Mouse (Mus musculus) heart, embryonic 11.5 days (tissue): ENCODE results near the gene Ptpn23. TPM values are rescaled to one million over a fixed set of nuclear protein-coding genes. Genes with fewer than 3 reads are reported as not detected.
"Not testable (repeated sequence)": the region's sequence is repeated elsewhere in the genome, so short reads cannot be mapped to it uniquely, and the experiment has no call there.

ENCODE experiments used
- ATAC-seq: fragments of 200-750 bp; cut with Nextera tagmentation; replicated peaks from 2 replicates; pipeline ENCODE4 v1.8.0; 2017; ENCODE audit warnings: moderate library complexity; ENCODE audit not compliant: insufficient number of reproducible peaks, low FRiP score, low TSS enrichment
- H3K27ac ChIP-seq: fragments of 300-500 bp; sonication (generic); 2 replicates; pipeline ENCODE4 v1.5.1; 2014; ENCODE audit warnings: mild to moderate bottlenecking, low read depth, low read length
- H3K27me3 ChIP-seq: fragments of 300-500 bp; sonication (generic); 2 replicates; pipeline ENCODE4 v1.6.1; 2014; ENCODE audit warnings: mild to moderate bottlenecking, low read length, mixed read lengths; ENCODE audit not compliant: control insufficient read depth, insufficient read depth
- H3K36me3 ChIP-seq: fragments of 300-500 bp; sonication (generic); 2 replicates; pipeline ENCODE4 v1.6.1; 2014; ENCODE audit warnings: mild to moderate bottlenecking, low read length, moderate library complexity, mixed read lengths; ENCODE audit not compliant: control insufficient read depth, insufficient read depth
- H3K4me1 ChIP-seq: fragments of 300-500 bp; sonication (generic); 2 replicates; pipeline ENCODE4 v1.6.1; 2014; ENCODE audit warnings: low read length; ENCODE audit not compliant: control insufficient read depth, insufficient read depth
- H3K4me2 ChIP-seq: fragments of 300-500 bp; sonication (generic); 2 replicates; pipeline ENCODE4 v1.6.1; 2014; ENCODE audit warnings: mild to moderate bottlenecking, moderate library complexity
- H3K4me3 ChIP-seq: fragments of 300-500 bp; sonication (generic); 2 replicates; pipeline ENCODE4 v1.5.1; 2014; ENCODE audit warnings: low read depth, low read length
- H3K9ac ChIP-seq: fragments of 300-500 bp; sonication (generic); 2 replicates; pipeline ENCODE4 v1.6.1; 2014; ENCODE audit warnings: mild to moderate bottlenecking, low read depth, low read length, moderate library complexity
- H3K9me3 ChIP-seq: fragments of 300-500 bp; sonication (generic); replicated peaks from 2 replicates; pipeline ENCODE4 v1.6.1; 2016; ENCODE audit warnings: low read length; ENCODE audit not compliant: control insufficient read depth
- WGBS: fragments of 180-500 bp; shearing (Covaris S2); extraction: QIAGEN DNeasy Blood & Tissue Kit; methylation state at CpG from one replicate; pipeline ENCODE4 v1.1.7; 2014; ENCODE audit not compliant: insufficient replicate concordance; 5-methylcytosine and 5-hydroxymethylcytosine counted together
- polyA plus RNA-seq: library from polyadenylated mRNA; unstranded; fragments of >200 nt; fragmentation: Nextera tagmentation; extraction: Ambion mirVana; gene quantifications from 2 replicates; pipeline ENCODE4 v1.2.1, GENCODE M21; 2014

Gene Ptpn23
- polyA plus RNA-seq, 1 experiment from 2014 or later, result 14.1 TPM

DNA sequence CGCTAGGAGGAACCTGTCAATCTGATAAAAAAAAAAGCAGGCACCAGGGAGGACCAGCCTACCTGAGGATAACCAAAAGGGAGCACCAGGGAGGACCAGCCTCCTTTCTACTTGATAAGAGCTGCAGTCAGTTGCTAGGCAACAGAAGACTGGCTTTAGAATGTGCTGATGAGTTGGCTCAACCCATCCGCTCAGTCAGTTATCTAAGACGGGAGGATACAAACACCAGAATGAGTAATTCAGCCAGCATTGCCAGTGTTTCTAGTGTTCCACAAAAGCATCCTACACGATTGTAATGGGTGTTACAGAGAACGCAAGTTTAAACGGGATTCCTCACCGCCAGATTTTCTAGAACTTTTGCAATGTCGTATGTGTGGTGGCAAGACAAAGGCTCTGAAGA is 23.2 kb upstream of the Ptpn23 start:
- Histone ChIP-seq H3K4me3 (no peak overlapping the region), H3K4me1 (peaks cover 2% of the 10 kb centered on the region; the same call in 1 of the 2 replicates), H3K4me2 (no peak overlapping the region), H3K9me3 (no peaks in the 10 kb centered on the region), H3K9ac (no peak overlapping the region), H3K27ac (no peak overlapping the region), H3K36me3 (peaks cover 14% of the 10 kb centered on the region; the same call in 1 of the 2 replicates), H3K27me3 (no peaks in the 10 kb centered on the region)
- WGBS, result 68% methylated on average over 8 of the region's 8 CpGs
- no peak for ATAC-seq

DNA sequence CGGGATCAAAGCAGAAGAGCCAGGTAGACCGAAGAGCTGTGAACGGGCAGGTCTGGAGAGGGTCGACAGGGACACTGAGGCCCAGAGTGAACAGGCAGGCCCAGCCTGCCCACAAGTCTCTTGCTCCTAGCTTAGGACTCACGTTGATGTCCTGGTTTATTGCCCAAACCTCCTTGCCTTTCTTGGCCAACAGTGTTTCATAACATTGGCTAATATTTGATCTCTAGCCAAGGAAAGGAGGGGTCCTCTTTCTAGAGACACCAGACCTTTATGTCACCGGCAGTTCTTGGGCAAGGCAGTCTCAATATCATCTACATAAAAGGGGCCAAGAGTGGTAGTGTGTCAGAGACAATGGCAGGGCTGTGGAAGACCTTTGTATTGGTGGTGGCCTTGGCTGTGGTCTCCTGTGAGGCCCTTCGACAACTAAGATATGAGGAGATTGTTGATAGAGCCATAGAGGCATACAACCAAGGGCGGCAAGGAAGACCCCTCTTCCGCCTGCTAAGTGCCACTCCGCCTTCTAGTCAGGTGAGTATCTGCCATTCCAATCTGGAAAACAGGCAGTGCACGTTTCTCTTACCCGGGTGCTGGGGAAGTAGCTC is 11.6 kb upstream of the Ptpn23 start, which contains the start of gene Ngp:
TSS of gene Ngp (plus strand) at position 237 of the 602 bp plus-strand sequence.
- Histone ChIP-seq H3K9ac (no peak within 1 kb of the TSS), H3K4me2 (no peak within 1 kb of the TSS), H3K27me3 (no peaks in the 10 kb centered on the region), H3K27ac (no peak within 1 kb of the TSS), H3K9me3 (no peaks in the 10 kb centered on the region), H3K4me1 (no peaks in the 10 kb centered on the region), H3K4me3 (no peak within 1 kb of the TSS), H3K36me3 (no peaks in the 10 kb centered on the region)
- no peak for ATAC-seq
- 82% methylated on average over 12 of the region's 12 CpGs for WGBS

DNA sequence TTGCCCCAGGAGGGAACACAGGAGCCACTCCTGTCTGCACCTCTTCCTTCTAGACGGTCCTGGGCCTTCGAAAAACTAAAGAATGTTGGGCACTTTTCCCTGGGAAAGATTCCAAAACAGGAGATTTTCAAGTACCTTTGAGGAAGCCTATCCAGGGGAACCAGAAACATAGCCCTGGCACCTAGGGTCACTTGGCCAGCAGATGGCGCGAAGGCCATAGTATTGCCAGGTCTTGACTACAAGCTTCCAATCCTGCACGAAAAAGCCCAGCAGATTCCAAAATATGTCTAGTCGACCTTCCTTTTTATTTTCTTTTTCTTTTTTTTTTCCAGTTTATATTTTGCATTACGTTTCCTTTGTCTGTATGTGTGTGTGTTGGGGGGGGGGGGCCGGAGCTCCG is 5.8 kb upstream of the Ptpn23 start:
- H3K9me3 ChIP-seq, result no peaks in the 10 kb centered on the region
- H3K4me3 ChIP-seq, result no peak overlapping the region
- H3K9ac ChIP-seq, result no peak overlapping the region
- no peak for ATAC-seq
- no peak overlapping the region for H3K4me2 ChIP-seq
- WGBS, result 47% methylated on average over 9 of the region's 9 CpGs
- H3K27me3 ChIP-seq, result no peaks in the 10 kb centered on the region
- H3K27ac ChIP-seq, result no peak overlapping the region
- H3K36me3 ChIP-seq, result no peaks in the 10 kb centered on the region
- H3K4me1 ChIP-seq, result no peaks in the 10 kb centered on the region

DNA sequence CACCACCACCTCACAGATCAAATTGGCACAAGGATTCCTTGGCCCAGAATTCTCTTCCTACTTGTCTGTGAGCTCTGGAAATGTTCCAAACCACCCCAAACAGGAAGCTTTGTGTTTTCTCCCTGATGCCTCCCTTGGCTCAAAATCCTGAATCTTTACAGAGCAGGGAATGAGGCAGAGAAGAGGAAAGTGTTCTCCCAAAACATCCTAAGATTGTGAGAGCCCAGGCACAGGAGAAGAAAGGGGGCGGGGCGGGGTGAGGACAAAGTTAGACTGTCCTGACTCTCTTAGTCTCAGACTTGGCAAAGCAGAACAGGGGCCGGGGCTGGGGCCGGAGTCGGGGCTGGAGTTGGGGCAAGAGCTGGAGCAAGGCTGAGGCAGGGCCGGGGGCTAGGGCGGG is 4.9 kb upstream of the Ptpn23 start:
- H3K9me3 ChIP-seq, result no peaks in the 10 kb centered on the region
- no peaks in the 10 kb centered on the region for H3K27me3 ChIP-seq
- WGBS, result 69% methylated on average over 7 of the region's 7 CpGs
- no peaks in the 10 kb centered on the region for H3K36me3 ChIP-seq
- no peaks in the 10 kb centered on the region for H3K4me1 ChIP-seq
- no peak overlapping the region for H3K27ac ChIP-seq
- no peak overlapping the region for H3K4me2 ChIP-seq
- no peak overlapping the region for H3K9ac ChIP-seq
- no peak for ATAC-seq
- H3K4me3 ChIP-seq, result no peak overlapping the region

DNA sequence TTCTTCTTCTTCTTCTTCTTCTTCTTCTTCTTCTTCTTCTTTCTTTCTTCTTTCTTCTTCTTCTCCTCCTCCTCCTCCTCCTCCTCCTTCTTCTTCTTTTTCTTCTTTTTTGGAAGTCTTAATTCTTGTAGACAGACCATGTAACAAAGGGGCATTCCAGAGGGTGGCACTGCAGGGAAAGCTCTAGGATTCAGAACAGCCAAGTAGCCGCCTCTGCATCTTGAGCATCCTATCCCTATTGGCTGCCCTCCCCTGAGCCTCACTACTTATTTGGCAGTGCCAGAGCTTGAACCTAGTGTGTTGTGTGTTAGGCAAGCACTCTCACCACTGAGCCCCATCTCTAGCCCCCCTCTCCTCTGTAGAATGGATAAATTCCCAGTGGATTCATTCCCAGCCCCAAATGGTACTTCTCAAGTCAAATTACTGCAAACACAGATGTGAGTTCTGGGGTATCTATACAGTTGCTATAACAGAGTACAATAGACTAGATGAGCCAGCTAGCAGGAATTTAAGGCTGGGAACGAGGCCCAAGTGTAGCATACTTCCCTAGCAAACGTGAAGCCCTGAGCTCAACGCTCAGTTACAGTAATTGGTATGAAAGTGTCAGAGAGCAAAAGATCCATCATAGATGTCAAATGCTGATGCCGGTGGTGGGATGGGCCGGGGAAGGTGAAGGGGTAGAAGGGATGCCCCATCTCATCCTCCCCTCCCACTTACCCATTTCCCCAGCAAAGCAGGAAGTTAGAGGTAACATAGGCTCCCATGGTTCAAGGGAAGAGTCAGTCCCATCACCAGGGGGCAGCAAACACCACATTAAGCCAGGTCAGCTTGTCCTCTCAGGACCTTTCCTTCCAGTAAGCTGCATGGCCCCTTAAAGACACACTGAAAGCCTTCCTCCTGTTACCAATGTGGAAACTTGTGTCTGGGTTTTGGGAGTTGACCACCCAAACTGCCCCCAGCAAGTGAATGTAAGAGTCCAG is 3.2 kb upstream of the Ptpn23 start:
- ATAC-seq, result no peak
- H3K9ac ChIP-seq, result no peak overlapping the region
- no peaks in the 10 kb centered on the region for H3K36me3 ChIP-seq
- no peak overlapping the region for H3K4me3 ChIP-seq
- WGBS, result 36% methylated on average over 6 of the region's 6 CpGs
- H3K9me3 ChIP-seq, result no peaks in the 10 kb centered on the region
- H3K4me2 ChIP-seq, result no peak overlapping the region
- H3K4me1 ChIP-seq, result peaks cover 7% of the 10 kb centered on the region
- no peak overlapping the region for H3K27ac ChIP-seq
- H3K27me3 ChIP-seq, result no peaks in the 10 kb centered on the region

DNA sequence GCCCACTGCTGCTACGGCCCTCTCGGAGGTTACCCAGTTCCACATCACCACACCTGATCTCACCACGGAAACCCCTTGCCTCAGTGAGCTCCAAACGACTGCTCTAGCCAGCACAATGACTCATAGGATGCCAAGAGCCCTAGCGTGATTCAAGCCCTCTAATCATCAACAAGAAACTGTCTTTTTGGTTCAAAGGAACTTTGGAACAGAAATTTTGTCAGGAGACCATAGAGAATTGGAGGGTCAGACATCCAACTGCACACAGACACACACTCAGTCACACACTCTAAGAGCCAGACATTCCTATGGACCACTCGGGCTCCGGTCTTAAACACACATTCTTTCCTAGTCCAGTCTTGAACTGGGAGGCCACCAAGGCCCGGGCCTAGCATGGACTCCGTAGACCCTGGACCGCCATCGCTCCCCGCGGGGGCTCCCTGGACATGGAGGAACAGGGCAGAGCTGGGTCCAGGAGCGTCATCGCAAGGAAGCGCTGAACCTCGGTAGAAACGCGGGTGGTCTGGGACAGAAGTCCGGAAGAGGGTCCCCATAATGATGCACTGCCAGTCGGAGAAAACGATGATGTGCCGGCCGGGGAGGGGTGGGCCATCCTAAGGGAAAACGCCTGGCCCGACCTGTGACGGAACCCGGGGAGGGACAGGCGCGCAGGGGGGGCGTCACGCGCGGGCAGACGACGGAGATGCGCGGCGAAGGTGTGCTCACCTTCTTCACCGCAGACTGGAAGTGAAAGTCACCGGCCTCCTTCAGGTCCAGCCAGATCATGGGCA is 508 bp downstream of the Ptpn23 start:
- H3K27ac ChIP-seq, result peak overlapping the region; percentile 73
- H3K4me1 ChIP-seq, result peaks cover 7% of the 10 kb centered on the region
- H3K27me3 ChIP-seq, result no peaks in the 10 kb centered on the region
- H3K4me2 ChIP-seq, result peak overlapping the region; percentile 78
- peak overlapping the region; percentile 92 for H3K4me3 ChIP-seq
- peak; percentile 58 for ATAC-seq
- no peaks in the 10 kb centered on the region for H3K36me3 ChIP-seq
- H3K9me3 ChIP-seq, result no peaks in the 10 kb centered on the region
- WGBS, result 1% methylated on average over 40 of the region's 41 CpGs
- H3K9ac ChIP-seq, result peak overlapping the region; percentile 86

DNA sequence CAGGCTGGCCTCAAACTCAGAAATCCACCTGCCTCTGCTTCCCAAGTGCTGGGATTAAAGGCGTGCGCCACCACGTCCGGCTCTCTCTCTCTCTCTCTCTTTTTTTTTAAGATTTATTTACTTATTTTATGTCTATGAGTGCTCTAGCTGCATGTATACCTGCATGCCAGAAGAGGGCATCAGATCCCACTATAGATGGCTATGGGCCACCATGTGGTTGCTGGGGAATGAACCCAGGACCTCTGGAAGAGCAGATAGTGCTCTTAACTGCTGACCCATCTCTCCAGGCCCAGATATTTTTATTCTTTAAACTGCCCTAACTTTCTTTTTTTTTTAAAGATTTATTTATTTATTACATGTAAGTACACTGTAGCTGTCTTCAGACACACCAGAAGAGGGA is 4.8 kb downstream of the Ptpn23 start:
- not testable (repeated sequence) for H3K36me3 ChIP-seq, ATAC-seq, H3K9me3 ChIP-seq, H3K4me1 ChIP-seq, H3K4me2 ChIP-seq, H3K9ac ChIP-seq, H3K27me3 ChIP-seq, H3K27ac ChIP-seq, H3K4me3 ChIP-seq
- 89% methylated on average over 4 of the region's 4 CpGs for WGBS

DNA sequence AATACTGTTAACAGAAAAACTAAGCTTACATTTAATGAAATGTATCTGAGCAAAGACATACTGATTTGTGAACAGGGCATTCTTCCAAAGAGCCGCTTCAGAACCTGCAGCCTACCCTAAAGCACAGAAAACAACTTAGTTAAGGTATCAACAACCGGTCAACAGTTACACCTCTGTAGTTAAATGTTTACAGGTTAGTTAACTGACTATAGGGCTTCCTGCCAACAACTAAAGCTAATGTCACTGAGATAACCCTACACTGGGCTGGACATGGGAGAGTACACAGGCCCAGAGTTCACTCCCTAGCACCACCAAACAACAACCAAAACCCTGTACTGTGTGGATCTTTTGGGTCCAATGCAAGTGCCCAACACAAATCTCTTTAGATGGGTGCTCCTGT is 5.3 kb downstream of the Ptpn23 start:
- H3K27me3 ChIP-seq, result no peaks in the 10 kb centered on the region
- H3K9ac ChIP-seq, result no peak overlapping the region
- H3K4me2 ChIP-seq, result no peak overlapping the region
- H3K36me3 ChIP-seq, result 0 out of 2 replicates have a peak, but pooled peaks cover 3% of the 10 kb centered on the region
- H3K4me3 ChIP-seq, result no peak overlapping the region
- no peaks in the 10 kb centered on the region for H3K9me3 ChIP-seq
- 89% methylated on average over 2 of the region's 2 CpGs for WGBS
- no peak overlapping the region for H3K27ac ChIP-seq
- ATAC-seq, result no peak
- peaks cover 9% of the 10 kb centered on the region for H3K4me1 ChIP-seq
